Mouse (Mus musculus) kidney, postnatal 0 days (tissue): ENCODE measurements around the gene Ndufb10. TPM values are rescaled to one million over a fixed set of nuclear protein-coding genes. Genes with fewer than 3 reads are reported as not detected.

Experiments used
- ATAC-seq: fragments of 200-750 bp; cut with Nextera tagmentation; replicated peaks from 2 replicates; pipeline ENCODE4 v1.8.0; 2017; ENCODE audit warnings: low read depth, moderate number of reproducible peaks, moderate TSS enrichment, moderate library complexity; ENCODE audit not compliant: low FRiP score
- DNase-seq: peaks from one replicate; pipeline ENCODE4 v3.0.0-alpha.2; 2016; ENCODE audit warnings: low spot score
- H3K27ac ChIP-seq: fragments of 300-500 bp; sonication (generic); 2 replicates; pipeline ENCODE4 v1.5.1; 2014; ENCODE audit warnings: mild to moderate bottlenecking
- H3K27me3 ChIP-seq: fragments of 300-500 bp; sonication (generic); 2 replicates; pipeline ENCODE4 v1.6.1; 2014; ENCODE audit warnings: low read length, mixed read lengths; ENCODE audit not compliant: insufficient read depth
- H3K36me3 ChIP-seq: fragments of 300-500 bp; sonication (generic); 2 replicates; pipeline ENCODE4 v1.6.1; 2014; ENCODE audit warnings: low read length, mixed read lengths; ENCODE audit not compliant: insufficient read depth
- H3K4me1 ChIP-seq: fragments of 300-500 bp; sonication (generic); replicated peaks from 2 replicates; pipeline ENCODE4 v1.6.1; 2014; ENCODE audit warnings: antibody characterized with exemption, low read length, mixed read lengths; ENCODE audit not compliant: insufficient read depth
- H3K4me2 ChIP-seq: fragments of 300-500 bp; sonication (generic); 2 replicates; pipeline ENCODE4 v1.6.1; 2014; ENCODE audit warnings: mild to moderate bottlenecking, low read length, moderate library complexity, mixed read lengths
- H3K4me3 ChIP-seq: fragments of 300-500 bp; sonication (generic); replicated peaks from 2 replicates; pipeline ENCODE4 v1.5.1; 2014; ENCODE audit warnings: low read depth, low read length
- H3K9ac ChIP-seq: fragments of 300-500 bp; sonication (generic); 2 replicates; pipeline ENCODE4 v1.6.1; 2014; ENCODE audit warnings: low read depth, low read length
- H3K9me3 ChIP-seq: fragments of 300-500 bp; sonication (generic); replicated peaks from 2 replicates; pipeline ENCODE4 v1.6.1; 2016; ENCODE audit warnings: low read length, inconsistent platforms, mixed read lengths
- CTCF ChIP-seq: IDR thresholded peaks from 2 replicates; pipeline ENCODE4 v1.5.1; 2016; ENCODE audit warnings: antibody characterized with exemption, low read depth, mild to moderate bottlenecking, moderate library complexity
- WGBS: fragments of 180-500 bp; shearing (Covaris S2); extraction: QIAGEN DNeasy Blood & Tissue Kit; methylation state at CpG from one replicate; pipeline ENCODE4 v1.1.7; 2014; 5-methylcytosine and 5-hydroxymethylcytosine counted together
- polyA plus RNA-seq: library from polyadenylated mRNA; unstranded; fragments of >200 nt; fragmentation: Nextera tagmentation; extraction: Ambion mirVana; gene quantifications from 2 replicates; pipeline ENCODE4 v1.2.1, GENCODE M21; 2015

Ndufb10 gene
- polyA plus RNA-seq, 1 experiment from 2014 or later, result 419 TPM

DNA sequence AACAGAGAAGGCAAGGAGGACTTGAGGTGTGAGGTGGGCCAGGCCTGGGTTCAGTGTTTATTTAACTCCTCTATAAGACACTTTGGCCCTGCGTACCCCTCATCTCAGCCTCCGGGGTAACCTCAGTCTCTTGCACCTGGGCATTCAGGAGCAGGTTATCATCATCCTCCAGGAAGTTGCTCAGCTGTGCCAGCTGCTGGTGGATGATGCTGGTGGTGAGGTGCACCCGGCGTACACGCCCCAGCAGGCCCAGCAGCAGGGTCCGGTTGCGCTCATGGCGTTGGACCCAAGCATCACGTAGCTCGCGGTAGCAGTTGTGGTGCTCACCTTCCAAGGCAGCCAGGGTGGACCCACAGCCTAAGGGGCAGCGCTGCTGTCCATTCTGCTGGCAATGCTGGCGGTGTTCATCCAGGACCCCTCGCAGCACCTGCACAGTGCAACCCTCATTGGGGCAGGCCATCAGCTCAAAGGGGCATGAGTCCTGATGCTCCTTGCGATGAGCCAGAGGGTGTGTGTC, 8.1 kb downstream of the Ndufb10 start:
- no peak overlapping the region for H3K9ac ChIP-seq
- DNase-seq (no peak), ATAC-seq (no peak)
- no peak for TF ChIP-seq CTCF
- H3K4me3 ChIP-seq, result no peak overlapping the region
- no peaks in the 10 kb centered on the region for H3K27me3 ChIP-seq
- peaks cover under 1% of the 10 kb centered on the region for H3K4me1 ChIP-seq
- WGBS, result 93% methylated on average over 15 of the region's 15 CpGs
- no peaks in the 10 kb centered on the region for H3K9me3 ChIP-seq
- no peak overlapping the region for H3K4me2 ChIP-seq
- peak overlapping the region; percentile 65; the same call in 1 of the 2 replicates for H3K27ac ChIP-seq
- H3K36me3 ChIP-seq, result 0 out of 2 replicates have a peak, but pooled peaks cover 7% of the 10 kb centered on the region

DNA sequence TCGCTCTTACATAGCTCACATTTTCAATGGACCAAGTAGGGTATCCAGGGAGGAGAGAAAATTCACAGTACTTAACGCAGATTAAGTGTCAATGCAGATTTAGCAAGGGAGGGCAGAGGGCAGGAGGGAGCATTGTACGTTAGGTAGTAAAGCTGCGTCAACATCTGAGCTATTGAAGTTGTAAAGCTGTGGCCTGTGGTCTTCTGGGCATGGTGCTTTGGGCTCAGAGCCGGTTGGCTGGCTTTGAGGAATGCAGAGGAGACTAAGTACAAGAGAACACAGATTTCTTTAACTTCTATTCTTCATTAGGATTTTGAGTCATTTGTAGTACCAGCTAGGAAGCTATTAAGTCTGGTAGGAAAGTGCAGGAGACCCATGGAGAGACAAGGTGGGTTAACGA, 8.7 kb downstream of the Ndufb10 start:
- H3K9ac ChIP-seq, result no peak overlapping the region
- ATAC-seq (no peak), DNase-seq (peak; percentile 57)
- H3K4me2 ChIP-seq, result no peak overlapping the region
- no peaks in the 10 kb centered on the region for H3K9me3 ChIP-seq
- no peaks in the 10 kb centered on the region for H3K27me3 ChIP-seq
- TF ChIP-seq CTCF, result no peak
- H3K27ac ChIP-seq, result peak overlapping the region; percentile 65
- H3K4me1 ChIP-seq, result no peaks in the 10 kb centered on the region
- 43% methylated on average over 6 of the region's 6 CpGs for WGBS
- 0 out of 2 replicates have a peak, but pooled peaks cover 6% of the 10 kb centered on the region for H3K36me3 ChIP-seq
- no peak overlapping the region for H3K4me3 ChIP-seq

DNA sequence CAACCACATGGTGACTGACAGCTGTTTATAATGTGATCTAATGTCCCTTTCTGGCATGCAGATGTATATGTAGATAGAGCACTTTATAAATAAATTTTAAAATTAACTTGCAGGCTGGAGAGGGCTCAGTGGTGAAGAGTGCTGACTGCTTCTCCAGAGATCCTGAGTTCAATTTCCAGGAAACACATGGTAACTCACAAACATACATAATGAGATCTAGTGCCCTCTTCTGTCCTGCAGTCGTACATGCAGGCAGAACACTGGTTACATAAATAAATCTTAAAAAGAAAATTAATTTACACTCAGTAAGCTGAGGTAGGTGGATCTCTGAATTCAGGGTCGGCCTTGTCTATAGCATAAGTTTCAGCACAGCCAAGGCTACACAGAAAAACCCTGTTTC, 15.6 kb downstream of the Ndufb10 start:
- Histone ChIP-seq H3K4me1 (no peaks in the 10 kb centered on the region), H3K4me3 (no peak overlapping the region), H3K27ac (no peak overlapping the region), H3K9ac (no peak overlapping the region), H3K36me3 (peaks cover 10% of the 10 kb centered on the region; the same call in 1 of the 2 replicates), H3K9me3 (no peaks in the 10 kb centered on the region), H3K27me3 (no peaks in the 10 kb centered on the region), H3K4me2 (no peak overlapping the region)
- 25% methylated on average over 2 of the region's 2 CpGs for WGBS
- DNase-seq (peak; percentile 80), ATAC-seq (no peak)
- TF ChIP-seq CTCF, result peak; percentile 66

DNA sequence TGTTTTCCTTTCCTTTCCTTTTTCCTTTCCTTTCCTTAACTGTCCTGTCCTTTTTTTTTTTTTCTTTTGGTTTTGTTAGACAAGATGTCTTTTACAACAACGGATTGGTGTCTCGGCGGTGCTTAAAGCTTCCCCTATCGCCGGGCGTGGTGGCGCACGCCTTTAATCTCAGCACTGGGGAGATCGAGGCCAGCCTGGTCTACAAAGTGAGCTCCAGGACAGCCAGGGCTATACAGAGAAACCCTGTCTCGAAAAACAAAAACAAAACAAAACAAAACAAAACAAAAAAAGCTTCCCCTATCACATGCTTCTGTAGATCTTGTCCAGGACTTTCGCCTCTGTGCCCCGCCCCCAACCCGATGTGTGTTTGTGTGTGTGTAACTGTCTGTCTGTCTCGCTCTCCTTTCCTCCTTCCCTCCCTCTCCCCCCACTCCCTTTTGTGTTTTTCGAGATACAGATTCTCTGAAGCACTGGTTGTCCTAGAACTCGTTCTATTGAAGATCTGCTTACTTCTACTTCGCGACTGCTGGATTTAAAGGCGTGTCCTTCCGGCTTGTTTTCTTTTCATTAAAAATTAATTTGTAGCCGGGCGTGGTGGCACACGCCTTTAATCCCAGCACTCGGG, 16.4 kb downstream of the Ndufb10 start:
- 4% methylated on average over 24 of the region's 24 CpGs for WGBS
- Histone ChIP-seq H3K4me3 (peak overlapping the region; percentile 77), H3K4me1 (no peaks in the 10 kb centered on the region), H3K9me3 (no peaks in the 10 kb centered on the region), H3K9ac (peak overlapping the region; percentile 69; the same call in 1 of the 2 replicates), H3K4me2 (peak overlapping the region; percentile 76), H3K27me3 (no peaks in the 10 kb centered on the region), H3K27ac (peak overlapping the region; percentile 80), H3K36me3 (peaks cover 10% of the 10 kb centered on the region; the same call in 1 of the 2 replicates)
- no peak for TF ChIP-seq CTCF
- DNase-seq (no peak), ATAC-seq (no peak)

DNA sequence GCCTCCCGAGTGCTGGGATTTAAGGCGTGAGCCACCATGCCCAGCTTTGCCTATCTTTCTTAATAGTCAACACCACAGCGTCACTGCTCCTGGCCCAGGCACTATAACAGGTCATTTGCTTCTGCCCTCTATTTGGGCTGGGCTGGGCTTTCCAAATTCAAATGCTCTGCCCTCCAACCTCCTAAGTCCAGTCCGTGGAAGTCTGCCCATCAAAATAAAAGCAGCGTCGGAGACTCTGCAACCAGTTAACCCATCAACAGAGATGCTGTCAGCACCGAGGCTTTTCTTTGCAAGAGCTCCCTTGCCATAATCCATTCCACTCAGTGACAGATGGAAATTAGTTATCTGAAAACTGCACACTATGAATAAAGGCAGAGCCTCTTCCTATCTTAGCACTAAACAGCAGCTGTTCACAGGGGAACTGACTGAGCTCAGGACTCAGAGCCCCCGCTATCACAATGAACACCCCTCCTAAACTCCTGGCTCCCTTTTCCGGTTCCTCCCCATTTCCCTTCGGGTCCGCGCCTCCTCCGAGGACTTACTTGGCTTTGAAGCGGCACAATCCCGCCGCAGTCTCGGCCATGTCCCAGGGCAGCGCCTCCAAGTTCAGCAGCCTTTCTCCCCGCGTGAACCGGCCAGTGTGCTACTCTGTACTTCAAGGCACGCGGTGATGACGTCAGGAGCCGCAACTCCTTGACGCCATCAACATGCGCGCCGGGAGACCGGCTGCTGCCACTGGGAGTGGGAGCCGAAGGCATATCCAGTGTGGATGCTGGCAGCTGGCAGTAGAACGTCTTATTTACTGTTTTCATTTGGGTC, 17.1 kb downstream of the Ndufb10 start, which contains the start of gene Tbl3:
Tbl3 (minus strand) TSS at position 679 of the 819 bp plus-strand sequence.
- H3K9me3 ChIP-seq, result no peaks in the 10 kb centered on the region
- DNase-seq (peak; percentile 93), ATAC-seq (peak; percentile 79)
- peaks cover 10% of the 10 kb centered on the region; the same call in 1 of the 2 replicates for H3K36me3 ChIP-seq
- TF ChIP-seq CTCF, result no peak
- 2% methylated on average over 32 of the region's 32 CpGs for WGBS
- H3K27ac ChIP-seq, result peak within 1 kb of the TSS; percentile 80
- H3K9ac ChIP-seq, result peak within 1 kb of the TSS; percentile 69
- H3K4me3 ChIP-seq, result peak within 1 kb of the TSS; percentile 77
- H3K4me2 ChIP-seq, result peak within 1 kb of the TSS; percentile 76
- H3K4me1 ChIP-seq, result no peaks in the 10 kb centered on the region
- H3K27me3 ChIP-seq, result no peaks in the 10 kb centered on the region

DNA sequence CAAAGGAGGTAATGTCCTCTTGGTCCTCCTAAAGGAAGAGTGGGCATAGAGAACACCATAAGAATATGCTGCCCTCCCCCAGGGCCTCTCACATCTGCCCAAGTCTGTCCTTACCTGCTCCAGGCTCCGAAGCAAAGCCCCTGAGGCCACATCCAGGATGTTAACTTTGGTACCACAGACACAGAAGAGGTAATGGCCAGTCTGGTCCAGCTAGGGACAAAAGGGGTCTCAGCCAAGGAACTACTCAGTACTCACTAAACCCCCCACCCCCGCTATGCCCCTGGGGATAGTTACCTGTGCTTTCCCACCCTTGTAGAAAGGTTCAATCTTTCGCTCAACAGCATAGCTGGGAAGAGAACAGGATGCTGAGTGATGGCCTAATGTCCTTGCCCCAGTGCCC, 18.5 kb downstream of the Ndufb10 start:
- H3K4me3 ChIP-seq, result no peak overlapping the region
- no peak for ATAC-seq
- no peak for TF ChIP-seq CTCF
- H3K9ac ChIP-seq, result no peak overlapping the region
- peaks cover 21% of the 10 kb centered on the region for H3K36me3 ChIP-seq
- H3K4me1 ChIP-seq, result no peaks in the 10 kb centered on the region
- H3K4me2 ChIP-seq, result no peak overlapping the region
- H3K9me3 ChIP-seq, result no peaks in the 10 kb centered on the region
- H3K27ac ChIP-seq, result no peak overlapping the region
- WGBS, result 92% methylated on average over 3 of the region's 3 CpGs
- DNase-seq, result no peak
- H3K27me3 ChIP-seq, result no peaks in the 10 kb centered on the region
